Mouse (Mus musculus): ENCODE data around the gene Cox15.

Gene Cox15

DNA sequence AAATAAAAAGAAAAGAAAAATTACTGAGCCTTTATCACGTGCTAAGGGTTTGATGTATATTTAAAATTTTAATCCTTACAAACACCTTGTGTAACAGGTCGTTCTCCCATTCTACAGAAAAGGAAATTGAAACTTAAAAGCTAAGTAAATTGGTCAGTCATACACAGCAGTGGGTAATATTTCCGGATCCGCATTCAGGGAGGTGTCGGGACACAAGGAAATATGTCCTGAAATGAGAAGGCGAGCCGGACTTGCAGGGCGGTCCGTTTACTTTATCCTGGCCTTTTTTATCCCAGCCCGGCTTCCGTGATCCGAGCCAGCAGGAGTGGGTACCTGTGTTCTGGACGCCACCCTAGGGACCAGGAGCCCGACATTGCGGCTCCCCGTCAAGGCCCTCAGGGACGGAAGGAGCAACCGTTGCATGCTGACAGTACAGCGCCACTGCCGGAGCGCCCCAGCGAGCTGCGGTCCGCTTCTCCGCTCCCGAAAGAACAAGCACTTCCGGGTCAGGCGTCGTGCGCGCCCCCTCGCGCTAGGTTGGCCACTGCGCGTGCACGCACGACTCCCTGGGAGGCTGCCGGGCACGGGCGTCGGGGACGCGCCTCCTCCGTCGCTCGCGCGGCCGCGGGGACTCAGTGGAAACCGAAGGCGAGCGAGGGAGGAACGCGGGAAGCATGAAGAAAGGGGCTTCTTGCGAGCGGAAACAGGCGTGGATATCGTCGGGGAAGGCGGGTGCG is at the start of gene Cox15, which contains the start of gene Cutc:
Gene Cox15 (minus strand): TSS at position 512 of the 737 bp plus-strand sequence.
Gene Cutc (plus strand): TSS at position 508 of the 737 bp plus-strand sequence.
- peak; percentile 90 to 93 for DNase-seq (ENCODE audit: low spot score in 2 of 2)

DNA sequence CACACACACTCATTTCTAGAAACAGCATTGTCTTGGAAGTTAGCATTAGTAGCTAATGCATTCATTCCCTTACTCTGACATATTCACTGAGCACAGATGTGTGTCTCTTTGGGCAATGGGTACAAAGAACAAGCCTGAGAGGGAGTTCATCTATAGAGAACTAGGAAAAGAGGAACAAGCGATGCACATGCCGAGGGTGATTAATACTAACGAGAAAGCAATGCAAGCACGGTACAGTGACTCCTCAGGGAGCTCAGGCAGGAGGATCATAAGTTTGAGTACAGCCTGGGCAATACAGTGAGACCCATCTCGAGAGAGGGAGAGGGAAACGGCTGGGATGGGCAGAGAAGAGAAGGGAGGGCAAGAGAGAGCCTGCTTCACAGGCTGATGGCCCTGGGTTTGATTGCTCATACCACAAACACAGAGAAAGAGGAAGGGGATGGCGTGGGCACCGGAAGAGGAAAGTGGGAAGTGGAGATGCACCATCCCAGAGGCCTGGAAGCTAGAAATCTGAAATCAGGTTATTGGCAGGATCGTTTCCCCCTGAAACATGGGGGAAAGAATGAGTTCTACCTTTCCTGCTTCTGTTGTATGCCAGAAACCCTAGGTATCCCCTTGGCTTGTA is 48.7 kb upstream of the Cox15 start:
- no peak for DNase-seq (ENCODE audit: low spot score in 2 of 2)

DNA sequence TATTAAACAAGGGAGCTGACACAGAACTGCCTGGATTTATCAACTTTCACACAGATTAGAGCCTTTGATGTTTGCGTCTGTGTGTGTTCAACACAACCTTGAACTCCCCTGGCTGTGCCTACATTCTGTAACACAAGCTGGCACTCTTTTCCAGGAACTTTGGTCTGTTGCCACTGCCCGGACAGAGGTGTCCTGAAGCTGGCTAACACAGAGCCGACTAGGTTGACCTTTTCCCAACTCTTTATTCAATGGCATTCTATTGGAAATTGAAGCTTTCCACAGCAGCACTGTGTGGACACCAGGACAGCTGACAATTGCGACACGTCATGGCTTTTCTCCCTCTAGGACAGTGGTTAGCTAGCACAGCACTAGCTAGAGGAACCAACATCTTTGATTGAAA is 44.4 kb upstream of the Cox15 start:
- DNase-seq (ENCODE audit: low spot score in 2 of 2), result no peak

DNA sequence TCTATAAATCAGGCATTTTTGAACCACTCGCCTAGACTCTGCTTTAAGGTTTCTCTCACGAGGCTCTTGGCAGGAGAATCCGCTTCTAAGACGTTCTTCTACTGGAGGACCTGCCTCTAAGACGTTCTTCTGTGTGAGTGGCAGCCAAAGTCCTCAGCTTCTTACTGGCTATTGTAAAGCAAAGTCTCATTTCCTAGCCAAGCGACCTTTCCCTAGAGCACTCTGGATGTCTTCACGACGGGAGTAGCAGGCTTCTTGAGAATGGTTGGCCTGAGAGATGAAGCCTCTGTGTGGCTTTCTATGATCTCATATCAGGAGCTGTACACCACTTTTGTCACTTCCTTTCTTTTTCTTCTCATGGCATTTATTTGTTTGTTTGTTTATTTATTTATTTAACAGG is 42.7 kb upstream of the Cox15 start:
- no peak for DNase-seq (ENCODE audit: low spot score in 2 of 2)

DNA sequence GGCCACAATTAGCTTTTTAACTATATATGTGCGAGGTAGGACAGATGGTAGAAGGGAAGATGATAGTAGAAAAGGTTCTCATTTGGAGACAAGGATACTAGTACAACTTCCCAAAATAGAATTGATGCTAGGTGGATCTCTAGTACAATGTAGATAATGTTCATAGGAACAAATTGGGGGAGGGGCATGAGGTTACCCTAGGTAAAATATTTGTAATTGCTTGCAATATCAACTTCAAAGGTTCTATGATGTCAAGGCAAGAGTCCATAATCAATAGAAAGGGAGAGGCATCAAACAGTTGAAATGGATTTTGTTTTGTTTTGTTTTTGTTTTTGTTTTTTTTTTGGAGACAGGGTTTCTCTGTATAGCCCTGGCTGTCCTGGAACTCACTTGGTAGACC is 41.2 kb upstream of the Cox15 start:
- DNase-seq (ENCODE audit: low spot score in 2 of 2), result no peak

DNA sequence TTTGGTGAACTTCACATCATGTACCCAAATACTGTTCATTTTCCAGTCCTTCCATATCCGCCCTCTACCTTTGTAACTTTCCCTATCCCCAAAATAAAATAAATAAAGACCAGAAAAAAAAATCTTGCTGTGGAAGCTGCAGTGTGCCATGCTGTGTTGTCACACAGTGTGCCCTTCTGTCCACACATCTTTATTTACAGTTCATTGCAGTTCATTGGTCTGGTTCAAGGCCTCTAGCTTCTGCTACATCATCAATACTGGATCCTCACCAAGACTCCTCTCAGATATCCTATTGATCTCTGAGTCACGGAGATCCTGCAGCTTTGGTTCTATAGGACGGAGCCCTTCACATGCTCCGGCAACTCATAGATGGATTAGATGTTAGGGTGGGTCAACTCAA is 39.7 kb upstream of the Cox15 start:
- no peak for DNase-seq (ENCODE audit: low spot score in 2 of 2)

DNA sequence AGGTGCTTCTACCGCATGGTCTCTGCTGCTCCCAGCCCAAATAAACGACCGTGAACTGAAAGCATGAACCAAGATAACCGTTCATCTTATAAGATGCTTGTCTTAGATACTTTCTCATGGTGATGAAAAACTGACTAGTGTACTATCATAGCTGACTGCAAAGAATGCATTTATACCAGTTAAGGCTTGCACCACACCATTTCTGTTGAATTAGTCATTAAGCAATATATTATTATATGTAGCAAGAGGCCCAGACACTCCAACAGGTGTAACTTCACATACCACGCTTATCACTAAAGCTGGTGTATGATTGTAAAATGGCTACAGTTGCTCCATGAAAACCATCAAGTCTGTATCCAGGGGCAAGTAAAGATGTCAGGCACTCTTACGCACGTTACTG is 37.0 kb upstream of the Cox15 start:
- DNase-seq (ENCODE audit: low spot score in 2 of 2), result no peak

DNA sequence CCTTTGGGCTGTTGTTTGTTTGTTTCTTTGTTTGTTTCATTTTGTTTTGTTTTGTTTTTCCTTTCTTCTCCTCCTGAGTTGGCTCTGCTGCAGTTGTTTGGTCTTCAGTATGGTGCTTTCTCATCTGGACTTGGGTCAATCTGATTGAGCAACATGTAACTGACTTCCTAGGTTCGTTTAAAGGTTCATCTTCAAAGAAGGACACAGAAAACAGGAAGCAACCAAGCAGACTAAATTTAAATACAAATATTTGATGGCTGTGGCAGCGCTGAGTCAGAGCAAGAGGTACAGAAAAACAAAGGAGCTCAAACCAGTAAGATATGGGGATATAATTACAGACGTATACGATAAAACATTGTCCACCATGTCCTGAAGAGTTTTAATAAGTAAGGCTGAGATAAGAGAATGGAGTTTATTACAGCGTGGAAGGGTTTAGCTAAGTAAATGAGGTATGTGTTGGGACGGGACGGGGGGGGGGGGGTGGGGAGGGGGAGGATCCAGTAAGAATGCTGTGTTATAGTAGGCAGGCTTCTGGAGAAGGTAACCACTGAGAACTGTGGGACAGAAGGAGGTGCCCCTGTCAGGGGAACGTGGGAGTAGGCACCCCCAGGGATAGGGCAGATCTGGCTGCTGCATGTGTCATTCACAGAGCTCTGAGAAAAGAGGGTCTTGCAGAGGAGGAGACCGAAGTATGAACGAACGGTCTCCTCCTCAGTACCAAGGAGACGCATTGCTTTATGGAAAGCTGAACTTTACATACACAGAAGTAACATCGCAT is 33.6 kb upstream of the Cox15 start:
- DNase-seq (ENCODE audit: low spot score in 2 of 2), result no peak

DNA sequence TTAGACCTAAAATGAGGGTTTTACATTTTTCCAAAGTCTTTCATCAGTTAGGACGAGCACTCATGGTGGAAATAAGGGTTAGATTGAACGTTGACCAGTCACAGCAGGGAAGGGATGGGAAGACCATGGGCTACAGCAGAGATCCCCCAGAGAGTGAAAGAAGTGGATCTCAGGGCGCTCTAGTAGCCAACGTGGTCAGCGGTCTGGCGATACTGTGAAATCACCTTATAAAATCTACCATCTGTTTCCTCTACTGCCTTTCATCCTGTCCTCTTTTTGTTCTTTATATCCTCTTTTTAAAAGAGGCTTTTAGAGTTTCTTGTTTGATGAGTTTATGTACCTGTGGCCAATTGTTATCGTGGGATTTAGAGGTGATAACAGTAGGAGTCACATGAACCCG is 32.0 kb upstream of the Cox15 start:
- no peak for DNase-seq (ENCODE audit: low spot score in 2 of 2)

DNA sequence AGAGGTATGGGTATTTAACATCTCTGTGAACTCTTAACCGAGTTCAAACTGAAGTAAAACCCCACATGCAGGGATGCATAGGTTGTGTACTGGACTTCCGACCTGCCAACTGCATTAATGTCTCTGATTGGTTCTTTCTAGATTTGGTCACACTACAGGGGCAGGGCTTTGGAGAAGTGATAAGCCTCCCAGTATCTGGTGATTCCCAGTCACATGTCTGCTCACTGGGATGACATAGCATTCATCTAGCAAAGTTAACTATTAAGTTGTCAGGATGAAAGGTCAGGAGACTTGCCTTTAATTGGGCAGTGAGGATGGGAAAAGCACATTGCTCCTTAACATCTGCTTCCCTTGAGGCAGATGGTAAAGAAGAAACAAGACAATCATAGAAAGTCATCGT is 29.2 kb upstream of the Cox15 start, which contains the start of gene Abcc2:
Gene Abcc2 (plus strand): TSS at position 213 of the 400 bp plus-strand sequence.
- no peak for DNase-seq (ENCODE audit: low spot score in 2 of 2)

DNA sequence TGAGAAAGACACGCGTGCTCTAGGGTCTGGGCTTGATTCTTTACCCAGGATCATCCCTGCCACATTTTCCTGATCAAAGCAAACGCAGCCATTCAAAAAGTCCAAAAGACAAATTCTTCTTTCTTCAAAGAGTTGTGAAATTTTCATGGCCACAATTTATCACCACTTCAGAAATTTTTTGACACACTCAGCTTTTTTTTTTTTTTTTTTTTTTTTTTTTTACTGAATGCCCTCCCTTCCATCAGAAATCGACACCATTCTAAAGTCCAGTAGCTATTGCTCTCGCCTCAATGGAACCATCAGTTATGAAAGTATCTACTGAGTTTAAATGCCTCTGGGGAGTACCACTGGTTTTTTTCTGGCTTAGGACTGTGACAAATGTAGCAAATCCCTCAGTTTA is 27.6 kb upstream of the Cox15 start:
- DNase-seq (ENCODE audit: low spot score in 2 of 2), result no peak

DNA sequence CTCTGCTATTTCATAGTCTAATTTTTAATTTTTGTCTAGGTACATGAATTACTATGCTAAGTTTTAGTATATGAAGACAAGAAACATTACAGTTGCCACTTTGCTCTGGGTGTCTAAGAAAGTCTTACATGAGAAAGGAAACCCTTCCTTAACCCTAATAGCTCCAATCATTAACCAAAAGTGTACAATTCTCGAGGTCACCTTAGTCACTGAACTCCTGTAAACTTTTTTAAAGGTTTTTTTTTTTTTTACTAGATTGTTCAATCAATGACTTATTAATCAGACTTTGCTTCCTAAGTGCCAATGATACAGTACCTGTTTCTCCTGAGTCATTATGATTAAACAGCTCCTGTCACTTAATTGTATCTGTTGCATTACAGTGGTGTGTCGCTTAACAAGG is 24.5 kb upstream of the Cox15 start:
- DNase-seq (ENCODE audit: low spot score in 2 of 2), result no peak

DNA sequence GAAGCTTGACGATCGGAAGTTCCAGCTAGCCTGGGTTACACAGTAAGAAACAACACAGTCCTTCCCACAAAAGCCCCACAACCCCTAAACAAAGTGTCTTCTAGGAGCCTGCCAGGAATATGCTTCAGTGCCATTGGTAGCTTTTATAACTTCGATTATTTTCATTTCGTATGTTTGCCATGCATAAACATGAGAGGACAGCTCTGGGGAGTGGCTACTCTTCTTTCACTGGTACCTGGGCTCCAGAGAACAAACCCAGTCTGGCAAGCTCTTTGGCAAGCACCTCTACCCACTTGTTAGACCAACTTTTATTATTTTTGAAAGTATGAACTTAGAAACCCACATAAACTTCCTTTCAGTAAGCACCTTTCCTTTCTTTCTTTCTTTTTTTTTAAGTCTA is 23.8 kb upstream of the Cox15 start:
- DNase-seq (ENCODE audit: low spot score in 2 of 2), result no peak

DNA sequence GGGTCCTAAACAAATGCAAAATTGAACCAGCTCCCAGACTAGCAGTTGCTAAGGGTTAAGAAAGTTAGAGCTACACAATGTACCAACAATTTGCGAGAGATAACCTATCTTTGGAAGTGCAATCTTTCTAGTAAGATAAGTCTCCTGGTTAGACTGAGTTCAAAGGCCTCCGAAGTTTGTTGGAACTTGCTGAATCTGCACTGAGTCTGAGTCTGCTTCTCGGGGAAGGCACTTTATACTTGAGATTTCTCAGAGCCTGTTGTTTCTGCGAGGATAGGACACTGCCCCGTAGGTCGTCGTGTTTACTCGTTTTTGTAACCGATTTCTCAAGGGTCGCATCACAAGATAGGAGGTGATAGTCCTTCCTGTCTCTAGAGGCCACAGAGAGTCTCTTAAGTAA is 22.6 kb upstream of the Cox15 start:
- no peak for DNase-seq (ENCODE audit: low spot score in 2 of 2)

DNA sequence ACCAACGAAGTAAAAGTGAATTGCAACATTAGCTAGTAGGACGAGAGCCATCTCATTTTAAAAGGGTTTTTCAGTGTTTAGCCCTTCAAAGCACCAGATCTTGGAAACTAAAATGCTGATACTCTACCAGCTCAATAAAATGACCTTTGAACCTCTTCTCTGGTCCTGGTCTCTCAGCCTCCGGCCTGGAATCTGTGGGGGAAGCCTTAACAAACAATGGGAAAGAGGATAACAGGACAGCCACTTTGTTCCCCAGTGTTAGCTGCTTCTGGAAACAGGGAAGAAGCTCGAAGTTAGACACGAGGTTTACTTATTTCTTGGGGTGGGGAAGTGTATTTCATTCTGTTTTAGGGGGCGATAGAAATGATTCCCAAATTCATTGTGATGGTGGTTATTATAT is 19.5 kb upstream of the Cox15 start:
- no peak for DNase-seq (ENCODE audit: low spot score in 2 of 2)

DNA sequence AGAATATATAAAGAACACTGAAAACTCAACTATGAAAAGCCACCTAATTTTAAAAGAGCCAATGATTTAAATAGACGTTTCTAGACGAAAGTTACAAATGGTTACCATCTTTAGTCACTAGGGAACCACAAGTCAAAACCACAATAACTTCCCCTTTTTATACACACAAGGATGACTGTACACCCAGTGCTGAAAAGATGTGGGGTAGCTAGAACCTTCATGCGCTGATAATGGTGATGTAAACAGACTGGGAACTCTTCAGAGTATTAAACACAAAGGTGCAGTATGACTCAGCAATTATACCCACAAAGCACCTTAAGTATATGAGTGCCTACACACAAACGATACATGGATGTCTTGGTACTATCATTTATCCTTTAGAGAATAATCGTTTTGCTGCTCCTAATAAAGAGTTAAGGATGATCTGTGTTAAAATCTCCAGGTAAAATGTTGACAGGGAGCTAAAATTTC is 18.7 kb upstream of the Cox15 start:
- peak; percentile 9 to 26 for DNase-seq (ENCODE audit: low spot score in 2 of 2)

DNA sequence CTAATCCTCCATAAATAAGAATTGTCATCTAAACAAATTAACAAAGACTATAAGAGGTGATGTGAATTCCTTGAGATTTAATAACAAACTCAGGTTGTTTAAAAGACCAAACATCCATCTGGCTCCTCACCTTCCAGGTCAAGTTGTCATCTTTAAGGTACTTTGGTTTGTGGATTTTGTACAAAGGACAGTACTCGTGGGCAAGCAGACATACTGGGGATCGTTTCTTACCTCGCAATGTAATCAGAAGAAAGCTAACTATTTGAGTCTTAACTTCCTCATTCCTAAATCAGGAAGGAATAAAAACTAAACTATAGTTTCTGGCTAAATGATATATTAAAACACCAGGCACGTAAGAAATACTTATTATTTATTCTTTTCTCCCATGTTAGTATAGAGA is 17.8 kb upstream of the Cox15 start:
- no peak for DNase-seq (ENCODE audit: low spot score in 2 of 2)

DNA sequence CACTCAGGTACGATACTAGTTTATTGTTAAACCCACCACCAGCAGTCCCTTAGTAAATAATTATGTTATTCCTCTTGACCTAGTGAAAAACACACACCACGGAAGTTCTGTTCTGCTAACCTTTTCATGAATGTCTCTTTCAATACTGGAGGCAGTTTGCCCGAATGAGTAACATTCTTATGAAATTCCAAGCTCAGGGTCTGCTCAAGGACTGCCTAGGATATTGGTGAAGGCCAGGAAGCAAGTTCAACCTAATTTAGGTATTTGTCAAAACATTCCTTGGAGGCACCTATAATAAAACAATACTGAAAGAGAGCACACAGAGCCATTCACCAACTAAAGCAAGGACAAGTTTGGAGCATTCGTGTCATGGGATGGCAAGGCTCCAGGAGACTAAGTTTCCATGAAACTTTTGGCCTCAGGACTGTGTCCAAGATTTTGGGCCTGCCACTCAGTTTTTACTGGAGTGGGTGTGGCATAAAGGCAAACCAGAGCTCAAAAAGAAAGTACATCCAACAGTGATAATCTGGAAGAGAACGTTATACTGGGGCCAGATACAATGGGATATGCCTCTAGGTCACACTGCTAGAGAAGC is 16.7 kb upstream of the Cox15 start:
- DNase-seq (ENCODE audit: low spot score in 2 of 2), result no peak

DNA sequence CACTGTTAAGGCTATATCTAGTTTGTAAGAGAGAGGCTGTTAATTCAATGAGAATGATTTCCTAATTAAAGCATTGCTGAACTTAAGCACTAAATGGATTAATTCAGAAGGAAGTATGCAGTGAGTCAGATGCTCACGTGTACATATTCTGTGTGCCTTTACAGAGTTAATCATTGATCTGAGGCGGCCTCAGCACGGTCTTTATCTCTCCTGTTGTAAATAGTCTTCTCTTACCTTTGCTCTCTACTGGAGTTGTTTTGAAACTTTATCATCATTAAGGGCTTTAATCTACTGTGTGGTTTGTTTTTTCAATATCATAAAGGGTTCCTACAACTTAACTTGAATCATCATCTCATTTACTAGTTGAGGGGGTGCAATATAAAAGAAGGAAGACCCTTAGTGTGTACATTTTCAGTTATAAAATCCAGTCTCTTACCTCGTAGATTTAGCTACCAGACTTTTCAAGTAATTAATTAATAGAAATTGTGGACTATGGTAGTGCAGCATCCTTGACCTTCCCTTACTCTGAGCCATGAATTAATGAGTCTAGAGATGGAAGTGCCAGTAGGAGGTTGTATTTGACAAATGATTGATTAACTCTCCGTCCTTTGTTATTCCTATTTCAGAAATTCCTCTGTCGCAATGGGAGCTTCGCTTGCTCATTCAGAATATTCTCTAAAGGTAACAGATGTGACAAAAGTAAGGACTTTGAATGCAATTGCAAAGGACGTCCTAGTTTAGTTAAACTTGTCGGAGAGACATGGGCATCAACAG is 14.9 kb upstream of the Cox15 start:
- no peak for DNase-seq (ENCODE audit: low spot score in 2 of 2)

DNA sequence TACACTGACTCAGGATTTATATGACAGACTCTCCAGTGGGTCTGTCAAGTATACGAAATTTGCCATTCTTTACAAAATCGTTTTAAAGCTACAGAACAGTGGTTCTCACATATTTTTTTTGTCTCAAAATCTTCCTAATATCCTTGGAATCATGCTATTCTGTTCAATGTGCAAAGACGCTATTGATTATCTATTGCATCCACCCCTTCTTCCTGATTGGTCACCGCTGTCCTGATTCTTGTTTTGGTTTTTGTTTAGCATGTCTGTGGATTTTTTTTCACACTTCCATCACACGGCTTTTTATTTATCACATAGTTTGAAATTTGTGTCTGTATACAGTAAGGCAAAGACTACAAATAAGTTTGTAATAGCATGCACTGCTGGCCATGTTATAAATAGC is 13.7 kb upstream of the Cox15 start:
- no peak for DNase-seq (ENCODE audit: low spot score in 2 of 2)

DNA sequence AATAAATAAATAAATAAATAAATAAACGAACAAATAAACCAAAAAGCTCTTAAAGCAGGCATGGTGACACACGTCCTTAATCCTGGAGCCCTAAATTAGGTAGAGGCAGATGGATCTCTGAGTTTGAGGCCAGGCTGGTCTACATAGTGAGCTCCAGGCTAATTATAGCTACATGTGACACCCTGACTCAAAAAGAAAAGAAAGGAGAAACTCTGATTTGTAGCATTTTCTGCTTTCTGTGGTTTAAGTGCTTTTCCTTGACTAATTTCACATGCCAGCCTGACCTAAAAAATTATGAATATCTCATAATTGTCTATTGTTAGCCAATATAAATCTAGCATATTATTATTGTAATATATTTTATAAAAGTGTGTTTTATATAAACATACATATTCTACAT is 9.6 kb upstream of the Cox15 start:
- DNase-seq (ENCODE audit: low spot score in 2 of 2), result no peak

Data from natural killer cell, adult 2 months (primary cell).